Mouse (Mus musculus) regulatory T cell (primary cell): ENCODE data around the gene Rbms1.
"Not testable (repeated sequence)": the region's sequence is repeated elsewhere in the genome, so short reads cannot be mapped to it uniquely, and the experiment has no call there.

Experiments used
- in situ Hi-C: fragments of 300-600 bp; cut with MboI, MseI; formaldehyde crosslinking; loops from one replicate; pipeline ENCODE4 v1.15.1; 2025; ENCODE audit warnings: high pct_unique_total_duplicates

The Rbms1 gene

DNA sequence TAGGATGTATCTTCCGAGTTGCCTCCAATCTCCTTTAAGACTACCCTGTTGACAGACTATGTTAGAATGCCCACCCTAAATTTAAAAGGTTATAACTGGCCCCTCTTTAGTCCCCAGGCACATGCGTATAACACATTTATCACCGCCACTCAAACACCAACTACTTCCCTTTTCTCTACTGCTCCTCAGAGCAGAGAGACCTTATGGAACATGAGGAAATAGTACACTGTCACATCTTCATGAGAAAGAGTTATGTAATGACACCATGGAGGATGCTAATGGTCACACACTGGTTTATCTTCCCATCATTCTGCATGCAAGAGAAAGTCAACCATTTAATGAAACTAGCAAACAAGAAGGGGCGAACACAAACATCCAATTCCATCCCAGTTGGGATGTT is 114.5 kb downstream of the Rbms1 start:
- in situ Hi-C loops = no loop called here

DNA sequence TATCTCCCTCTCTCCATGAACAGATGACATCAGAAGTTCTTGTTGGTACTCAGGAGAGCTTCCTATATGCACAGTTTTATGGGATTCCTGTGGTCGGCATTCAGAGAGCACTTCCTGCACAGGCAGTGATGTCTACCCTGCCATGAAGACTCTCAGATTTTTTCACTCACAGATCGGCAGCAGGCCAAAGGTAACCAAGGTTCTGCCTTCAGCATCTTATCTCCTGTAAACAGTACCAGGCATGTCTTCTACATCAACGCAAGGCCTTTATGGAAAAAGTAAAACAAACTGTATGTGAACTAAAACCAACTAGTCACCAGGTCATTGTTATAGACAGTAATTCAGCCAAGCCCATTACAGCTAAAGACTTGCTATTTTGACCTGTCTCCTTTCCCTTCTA is 115.0 kb downstream of the Rbms1 start:
- in situ Hi-C loops = no loop called here

DNA sequence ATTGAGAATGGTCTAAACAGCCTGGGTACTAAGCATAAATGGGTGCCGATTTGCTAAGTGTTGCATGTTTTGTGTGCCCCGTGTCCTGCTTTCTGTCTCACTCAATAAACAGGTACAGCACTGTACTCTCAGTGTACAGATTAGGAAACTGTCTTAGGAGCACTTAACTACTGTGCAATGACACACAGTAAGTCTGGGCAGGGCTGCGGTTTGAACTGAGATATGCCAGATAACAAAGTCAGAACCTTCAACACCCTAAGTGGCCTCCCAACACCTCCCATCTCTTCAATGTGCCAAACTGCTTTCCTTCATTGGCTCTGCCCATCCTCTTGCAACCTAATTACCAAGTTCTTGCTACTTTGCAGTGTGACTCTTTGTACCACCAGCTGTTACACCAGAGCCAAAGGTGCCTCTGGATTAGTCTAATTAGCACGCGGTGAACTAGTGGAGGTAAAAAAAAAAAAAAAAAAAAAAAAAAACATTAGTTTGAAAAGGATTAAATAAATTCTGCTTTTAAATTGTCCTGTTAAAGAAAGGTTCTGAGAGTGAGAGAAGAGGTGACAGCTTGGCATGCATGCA is 117.6 kb downstream of the Rbms1 start:
- in situ Hi-C loops = no loop called here

DNA sequence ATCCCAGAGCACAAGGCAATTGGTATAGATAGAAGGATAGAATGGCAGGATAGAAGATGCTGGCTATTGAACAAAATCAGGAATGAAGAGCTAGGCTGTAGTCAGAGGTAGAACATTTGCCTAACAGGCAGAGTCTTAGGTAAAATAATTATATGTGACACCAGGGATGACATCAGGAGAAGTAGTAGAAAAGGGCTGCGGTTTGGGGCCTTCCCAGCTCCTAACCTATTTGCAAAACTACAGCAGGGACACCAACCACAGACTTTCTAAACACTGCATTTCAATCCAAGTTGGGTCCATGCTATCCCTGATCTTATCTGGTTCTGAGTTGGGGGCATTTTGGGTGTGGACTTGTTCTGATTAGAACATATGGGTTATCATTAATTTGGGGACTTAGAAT is 118.7 kb downstream of the Rbms1 start:
- in situ Hi-C loops = loop anchor here (5.0 kb wide), 1 partner anchor 87 kb away; no protein-coding TSS in a partner anchor

DNA sequence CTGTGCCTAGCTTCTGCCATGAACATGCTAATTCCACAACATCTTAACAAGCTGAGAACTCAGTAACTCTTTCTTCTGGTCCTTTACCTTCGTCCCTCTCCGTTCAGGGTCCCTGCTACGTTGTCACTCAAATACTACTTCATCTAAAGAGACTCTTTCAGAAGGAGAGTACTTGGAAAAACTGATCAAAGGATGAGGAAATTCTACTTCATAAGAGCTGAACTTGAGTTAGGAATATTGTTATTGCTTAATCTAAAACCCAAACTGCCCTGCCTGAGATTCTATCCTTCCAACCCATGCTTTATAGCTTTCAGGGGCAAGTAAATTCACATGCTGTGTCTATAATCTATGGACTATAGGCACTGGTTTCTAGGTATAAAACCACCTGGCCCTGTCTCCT is 119.4 kb downstream of the Rbms1 start:
- in situ Hi-C loops = loop anchor here (5.0 kb wide), 1 partner anchor 86 kb away; no protein-coding TSS in a partner anchor

DNA sequence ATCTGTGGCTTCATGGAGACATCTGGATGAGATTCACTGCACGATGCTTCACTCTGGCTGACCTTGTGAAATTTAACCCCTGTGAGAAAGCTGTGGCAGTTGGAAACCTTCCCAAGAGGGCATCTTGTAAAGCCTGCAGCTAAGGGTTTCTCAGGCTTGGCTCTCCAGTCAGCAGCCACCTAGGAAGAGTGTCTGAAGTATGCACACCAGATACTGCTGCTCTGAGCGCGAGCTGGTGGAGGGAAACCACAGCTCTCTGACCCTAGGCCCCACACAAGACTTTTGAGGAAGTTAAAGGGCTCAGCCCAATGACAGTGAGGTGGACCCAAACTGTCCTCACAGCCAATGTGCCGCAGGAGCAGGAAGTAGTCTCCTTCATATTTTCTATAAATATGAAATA is 120.0 kb downstream of the Rbms1 start:
- in situ Hi-C loops = loop anchor here (5.0 kb wide), 1 partner anchor 86 kb away; no protein-coding TSS in a partner anchor

DNA sequence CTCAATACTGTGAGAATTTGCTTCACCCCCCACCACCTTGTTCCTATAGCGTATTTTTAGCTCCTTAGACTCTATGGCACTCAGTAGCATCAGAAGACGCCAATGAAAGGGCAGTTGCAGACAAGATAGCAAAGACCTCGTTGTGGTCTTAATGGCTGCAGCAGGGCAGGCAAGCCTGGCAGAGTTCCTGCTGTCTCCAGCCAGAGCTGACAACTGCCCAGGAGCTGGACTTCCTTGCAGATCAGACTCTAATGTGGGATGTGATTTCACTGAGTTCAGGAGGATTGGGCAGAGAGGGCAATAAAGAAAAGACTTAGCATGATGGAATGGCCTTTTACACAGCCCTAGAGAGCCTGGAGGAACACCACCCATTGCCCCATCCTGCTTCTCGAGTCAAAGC is 122.1 kb downstream of the Rbms1 start:
- in situ Hi-C loops = loop anchor here (5.0 kb wide), 1 partner anchor 84 kb away; no protein-coding TSS in a partner anchor

DNA sequence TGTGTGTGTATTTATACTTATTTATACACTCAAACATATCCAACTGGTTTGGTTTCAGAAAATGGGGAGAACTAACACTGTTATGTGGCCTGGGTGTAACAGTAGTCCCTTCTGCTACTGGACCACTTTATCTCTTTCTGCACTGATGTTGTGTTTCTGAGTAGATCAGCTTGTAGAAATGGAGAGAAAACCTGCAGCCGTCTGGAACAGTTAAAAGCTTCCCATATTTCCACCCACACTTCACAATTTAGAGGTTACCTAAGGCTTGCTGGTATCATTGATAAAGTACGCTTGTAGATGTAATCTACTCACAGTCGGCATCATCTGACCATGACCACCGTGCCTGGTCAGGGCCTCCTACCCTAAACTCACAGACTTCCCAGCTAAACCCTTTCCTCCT is 123.5 kb downstream of the Rbms1 start:
- in situ Hi-C loops = no loop called here

DNA sequence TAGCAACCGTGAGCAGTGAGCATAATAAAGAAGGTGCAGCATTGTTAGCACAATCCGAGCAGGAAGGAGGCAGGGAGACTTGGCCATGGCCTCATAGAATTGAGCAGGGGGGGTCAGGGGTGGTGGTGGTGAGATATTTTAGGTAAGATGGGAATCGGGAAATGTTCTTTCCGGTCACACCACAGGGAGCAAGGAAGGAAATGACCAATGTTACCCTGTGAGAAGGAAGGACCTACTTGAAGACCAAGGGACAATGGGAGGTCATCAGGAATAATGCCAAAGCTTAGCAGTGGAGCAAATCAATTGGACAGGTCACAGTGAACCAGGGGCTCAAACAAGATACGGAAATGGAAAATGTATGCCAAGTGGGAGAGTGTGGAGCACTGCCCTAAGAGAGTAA is 124.1 kb downstream of the Rbms1 start:
- in situ Hi-C loops = no loop called here

DNA sequence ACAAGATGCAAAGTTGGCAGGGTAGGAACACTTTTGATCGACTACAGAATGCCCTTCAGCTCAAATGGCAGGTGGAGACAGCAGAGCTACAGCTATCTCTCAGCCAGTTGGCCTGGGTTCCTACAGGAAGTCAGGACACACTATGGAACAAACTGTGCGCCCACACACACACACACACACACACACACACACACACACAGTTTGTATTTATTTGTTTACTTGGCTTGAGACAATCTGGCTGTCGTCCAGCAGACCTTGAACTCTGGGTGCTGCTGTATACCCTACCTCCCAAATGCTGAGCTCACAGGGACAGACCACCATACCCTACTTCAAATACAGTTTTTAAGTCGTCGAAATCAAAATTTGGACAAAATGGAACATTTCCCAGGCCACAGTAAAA is 125.4 kb downstream of the Rbms1 start:
- in situ Hi-C loops = no loop called here

DNA sequence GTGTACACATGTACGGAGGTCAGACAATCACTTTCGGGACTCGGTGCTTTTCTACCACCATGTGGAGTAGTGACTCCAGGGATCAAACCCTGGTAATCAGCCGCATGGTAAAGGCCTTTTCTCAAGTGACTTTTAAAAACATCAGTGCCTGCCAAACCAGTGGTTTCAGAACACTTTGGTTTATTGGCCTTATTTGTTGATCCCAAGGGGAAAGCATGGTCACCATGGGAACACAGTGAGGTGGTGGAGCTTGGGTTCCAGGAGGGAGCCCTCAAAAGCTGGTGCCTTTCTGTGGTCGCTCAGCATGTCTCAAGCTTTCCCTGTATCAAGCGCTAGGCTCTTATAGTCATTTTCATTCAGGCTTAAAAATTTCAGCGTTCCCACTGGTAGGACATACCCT is 126.8 kb downstream of the Rbms1 start:
- in situ Hi-C loops = no loop called here

DNA sequence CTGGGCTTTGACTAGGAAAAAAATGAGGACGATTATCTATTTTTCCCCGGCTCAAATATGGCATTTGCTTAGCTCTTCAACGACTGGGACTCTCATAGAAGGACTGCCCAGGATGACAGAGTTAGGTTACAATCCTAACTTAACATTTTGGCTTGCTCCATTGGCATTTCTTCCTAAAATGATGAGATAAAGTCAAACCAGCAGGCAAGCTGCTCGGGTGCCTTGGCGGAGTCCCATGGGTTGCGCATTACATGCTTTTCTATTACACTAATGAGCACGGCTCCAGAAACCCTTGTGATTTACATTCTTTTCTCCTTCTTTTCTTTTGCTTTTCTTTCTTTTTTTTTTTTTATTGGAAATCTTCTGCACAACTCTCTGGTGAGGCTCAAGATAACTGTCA is 128.7 kb downstream of the Rbms1 start:
- in situ Hi-C loops = no loop called here

DNA sequence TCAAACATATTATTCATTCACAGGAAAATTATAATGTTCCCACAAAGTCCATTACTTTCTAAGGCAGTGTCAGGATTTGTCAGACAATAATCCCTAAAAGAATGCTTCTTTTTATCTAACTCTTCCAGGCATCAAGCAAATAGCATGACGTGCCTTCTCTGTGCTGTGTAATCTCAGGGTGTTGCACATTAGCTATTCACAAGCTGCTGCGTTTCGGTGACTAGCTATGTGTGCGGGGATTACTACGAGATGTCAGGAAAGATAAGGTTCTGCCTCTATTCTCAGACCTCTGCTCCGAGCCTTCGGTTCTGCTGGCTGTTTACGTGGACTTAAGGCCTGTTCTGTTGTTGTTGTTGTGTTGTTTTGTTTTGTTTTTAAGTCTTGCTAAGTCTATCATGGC is 130.7 kb downstream of the Rbms1 start:
- in situ Hi-C loops = no loop called here

DNA sequence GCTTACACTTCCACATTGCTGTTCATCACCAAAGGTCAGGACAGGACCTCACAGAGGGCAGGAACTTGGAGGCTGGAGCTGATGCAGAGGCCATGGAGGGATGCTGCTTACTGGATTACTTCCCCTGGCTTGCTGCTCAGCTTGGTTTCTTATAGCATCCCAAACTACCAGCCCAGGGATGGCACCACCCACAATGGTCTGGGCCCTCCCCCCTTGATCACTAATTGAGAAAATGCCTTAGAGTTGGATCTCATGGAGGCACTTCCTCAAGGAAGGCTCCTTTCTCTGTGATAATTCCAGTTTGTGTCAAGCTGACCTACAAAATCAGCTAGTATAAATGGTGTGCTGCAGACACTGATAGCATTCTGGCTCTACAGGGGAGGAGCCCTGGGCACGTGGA is 132.5 kb downstream of the Rbms1 start:
- in situ Hi-C loops = not testable (repeated sequence)

DNA sequence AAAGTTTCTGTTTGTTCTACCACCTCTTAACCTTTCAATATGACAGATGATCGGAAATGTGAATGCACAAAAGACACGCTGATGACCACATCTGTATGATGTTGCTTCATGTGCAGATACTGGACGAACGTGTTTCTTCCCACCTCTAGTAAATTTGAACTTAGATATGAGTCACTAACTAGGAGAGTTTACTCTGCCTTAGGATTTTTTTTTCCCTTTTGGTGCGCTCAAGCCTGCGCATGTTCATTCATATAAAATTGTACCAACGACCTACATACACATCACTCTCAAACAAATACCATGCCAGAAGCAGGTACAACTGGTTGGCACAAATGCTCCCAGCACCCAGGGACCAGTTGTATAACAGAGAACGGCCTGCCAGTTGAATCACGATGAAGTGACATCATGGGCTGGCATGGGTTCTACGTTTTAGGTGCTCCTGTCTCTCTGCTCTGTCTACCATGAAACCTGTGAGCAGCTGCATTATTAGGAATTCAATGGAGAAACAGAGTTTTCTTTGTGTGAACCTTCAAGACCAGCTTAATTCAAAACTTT is 134.0 kb downstream of the Rbms1 start:
- in situ Hi-C loops = no loop called here

DNA sequence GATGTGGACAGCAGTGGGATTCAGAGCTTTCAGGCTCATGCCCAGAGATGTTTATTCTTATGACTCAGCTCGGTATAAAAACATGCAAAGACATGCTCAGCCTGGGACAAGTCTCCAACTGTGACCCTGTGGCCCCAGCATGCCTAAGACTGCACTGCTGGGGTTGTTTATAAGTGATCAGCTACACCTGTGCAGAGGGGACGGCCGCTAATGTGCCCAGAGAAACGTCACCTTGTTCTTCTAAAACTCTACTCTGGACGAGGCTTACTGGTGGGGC is 135.9 kb downstream of the Rbms1 start:
- in situ Hi-C loops = no loop called here

DNA sequence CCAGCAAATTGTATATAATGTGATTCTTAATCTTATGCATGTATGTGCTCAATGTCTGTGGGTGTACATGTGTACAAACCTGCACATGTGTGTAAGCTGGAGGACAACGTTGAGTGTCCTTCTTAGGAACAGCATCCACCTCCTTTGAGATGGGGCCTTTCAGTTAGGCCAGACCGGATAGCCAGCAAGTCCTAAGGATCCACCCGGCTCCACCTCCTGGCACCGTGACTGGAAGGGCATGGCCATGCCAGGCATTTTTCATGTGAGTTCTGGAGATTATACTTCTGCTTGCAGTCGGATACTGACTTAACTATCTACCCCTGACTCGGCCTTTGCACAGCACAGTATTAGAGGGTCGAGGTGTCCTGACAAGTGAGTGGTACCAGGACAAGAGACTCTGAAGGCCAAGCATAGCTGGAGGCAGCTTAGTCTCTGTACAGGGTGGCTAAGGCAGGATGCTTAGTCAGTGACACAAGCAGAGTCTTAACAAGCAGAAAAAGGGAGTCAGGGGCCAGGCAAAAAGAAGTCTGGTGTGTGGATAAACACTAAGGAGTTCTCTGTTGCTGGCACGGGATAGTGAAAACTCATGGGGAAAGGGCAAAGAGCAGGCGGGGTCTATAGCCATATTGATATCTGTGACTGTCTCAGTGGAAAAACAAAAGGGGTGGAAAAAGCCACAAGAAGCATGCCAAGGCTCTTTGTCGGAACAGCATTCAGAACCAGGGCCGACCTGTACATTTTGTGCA is 136.4 kb downstream of the Rbms1 start:
- in situ Hi-C loops = no loop called here

DNA sequence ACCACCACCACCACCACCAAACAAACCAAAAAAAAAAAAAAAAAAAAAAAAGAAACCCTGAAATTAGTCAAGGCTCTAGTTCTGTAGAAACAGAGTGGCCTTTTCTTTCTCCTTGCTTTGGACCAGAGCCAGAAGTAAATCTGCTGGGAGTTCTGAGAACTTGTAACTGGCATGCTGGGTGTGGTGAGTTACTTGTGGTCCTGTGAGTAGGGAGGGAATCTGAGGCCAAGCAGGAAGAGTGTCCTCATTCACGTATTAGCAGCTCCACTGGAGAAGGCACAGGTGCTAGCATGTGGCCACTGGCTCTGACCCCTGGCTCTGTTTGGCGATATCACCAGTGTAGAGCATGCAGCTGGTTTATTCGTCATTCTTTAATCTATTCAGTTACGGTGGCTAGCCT is 137.3 kb downstream of the Rbms1 start:
- in situ Hi-C loops = no loop called here

DNA sequence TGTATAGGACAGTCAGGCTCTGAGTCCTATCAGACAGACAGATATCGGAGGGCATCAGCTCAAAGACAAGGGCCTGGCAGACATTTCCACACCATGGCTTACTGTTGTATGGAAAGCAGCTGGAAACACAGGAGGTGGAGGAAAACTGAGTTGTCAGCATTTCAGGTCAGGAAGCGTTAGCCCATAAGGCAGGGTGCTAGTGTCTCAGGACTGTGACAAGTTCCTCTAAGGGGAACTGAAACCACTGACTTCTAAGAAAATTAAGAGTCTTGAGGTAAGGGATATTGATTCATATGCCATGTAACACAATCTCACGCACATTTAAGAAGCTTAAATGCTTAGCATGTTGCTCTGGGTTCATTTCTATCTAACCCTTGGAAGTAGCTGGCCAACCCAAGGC is 141.4 kb downstream of the Rbms1 start:
- in situ Hi-C loops = no loop called here

DNA sequence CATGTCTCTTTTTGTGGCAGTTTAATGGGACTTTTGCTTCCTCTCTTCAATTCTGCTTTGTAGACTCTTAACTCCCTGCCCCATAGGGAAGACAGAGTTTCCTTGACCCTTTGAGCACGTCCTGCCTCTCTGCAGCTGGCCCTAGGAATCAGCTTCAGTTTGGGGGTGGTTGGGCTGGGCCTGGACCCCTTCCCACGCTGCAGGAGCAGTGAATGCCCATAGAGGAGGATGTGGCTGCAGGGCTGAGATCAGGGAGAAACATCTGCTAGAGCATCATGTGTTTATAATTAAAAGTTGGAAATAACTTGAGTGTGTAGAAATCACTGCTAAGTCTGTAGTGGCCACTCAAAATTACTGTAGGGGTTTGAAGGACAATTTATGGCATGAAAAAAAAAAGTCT is 144.4 kb downstream of the Rbms1 start:
- in situ Hi-C loops = no loop called here

DNA sequence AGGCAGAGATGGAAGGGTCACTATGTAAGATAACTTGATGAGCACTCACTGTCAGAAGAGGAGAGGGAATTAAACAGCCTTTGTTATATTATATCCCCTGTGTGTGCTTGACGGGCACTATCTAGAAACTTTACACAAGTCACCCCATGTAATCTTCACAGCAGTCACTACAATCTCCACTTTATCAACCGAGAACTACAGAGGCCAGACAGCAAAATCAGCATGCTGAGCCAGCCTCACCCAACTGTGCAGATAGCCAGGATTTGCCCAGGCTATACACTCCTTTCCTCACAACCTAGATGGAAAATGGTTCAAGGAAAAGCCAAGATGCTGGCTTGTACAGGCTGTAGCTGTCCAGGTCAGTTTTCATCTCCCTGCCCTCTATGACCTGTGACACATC is 146.7 kb downstream of the Rbms1 start:
- in situ Hi-C loops = no loop called here

DNA sequence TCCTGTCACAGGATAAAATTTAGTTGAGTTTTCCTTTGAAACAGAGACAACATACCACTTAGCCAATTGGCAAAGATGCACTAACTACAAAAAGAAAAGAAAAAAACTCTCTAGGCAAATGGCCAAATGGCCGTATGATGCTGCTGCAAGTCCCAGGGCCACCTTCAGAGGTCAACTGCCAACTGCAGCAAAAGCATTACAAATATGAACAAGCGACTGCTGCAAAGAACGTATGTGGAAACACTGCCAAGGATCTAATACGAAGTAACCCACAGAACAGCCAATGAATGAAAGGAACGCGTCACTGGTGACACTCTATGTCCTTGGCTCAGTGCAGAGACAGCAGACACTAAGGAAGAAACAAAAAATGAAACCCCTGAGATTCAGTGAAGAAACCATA is 148.2 kb downstream of the Rbms1 start:
- in situ Hi-C loops = no loop called here

DNA sequence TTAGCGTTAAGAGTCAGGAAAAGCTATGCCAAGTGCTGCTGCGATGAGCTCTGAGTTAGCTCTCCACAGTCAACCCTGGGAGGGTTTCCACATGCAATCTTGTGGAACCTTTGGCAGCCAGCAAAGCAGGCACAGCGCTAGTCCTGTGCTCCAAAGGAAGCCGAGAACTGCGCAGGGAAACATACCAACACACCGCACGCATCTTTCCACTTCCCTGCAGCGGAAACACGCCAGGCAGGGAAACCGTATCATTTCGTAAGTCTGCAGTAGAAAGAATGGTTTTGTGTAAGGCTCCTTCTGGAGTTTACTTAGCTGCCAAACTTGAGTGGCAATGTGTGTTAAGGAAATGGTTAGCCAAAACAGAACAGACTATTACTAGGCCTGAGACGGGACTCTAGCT is 150.0 kb downstream of the Rbms1 start:
- in situ Hi-C loops = no loop called here

DNA sequence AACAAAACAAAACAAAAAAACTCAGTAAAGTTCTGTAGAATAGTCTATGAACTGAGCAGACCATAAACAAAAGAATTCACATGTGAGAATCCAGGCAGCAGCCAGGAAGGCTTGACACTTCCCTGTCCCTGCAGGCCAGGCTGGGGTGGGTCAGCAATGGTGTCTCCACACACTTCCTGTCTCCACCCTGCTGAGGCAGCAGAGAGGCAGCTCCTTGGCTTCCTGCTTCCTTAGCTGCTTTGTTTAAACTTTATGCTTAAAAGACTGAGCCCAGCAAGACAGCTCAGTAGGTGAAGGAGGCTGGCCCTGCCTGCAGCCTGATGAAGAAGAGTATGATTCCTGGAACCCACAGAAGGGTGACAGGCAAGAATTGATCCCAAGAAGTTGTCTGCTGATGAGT is 152.4 kb downstream of the Rbms1 start:
- in situ Hi-C loops = no loop called here
